Mouse (Mus musculus) kidney, adult 2 months (tissue): ENCODE measurements at regions not wholly inside any gene's neighbourhood (a gene's known extent, or its start where the extent isn't known, plus 50 kb on each side); places are given as distances from the start of the nearest gene placed in this dataset.

Source experiments
- CTCF ChIP-seq: fragments of 200-500 bp; conservative IDR thresholded peaks from 2 replicates; pipeline ENCODE4 v1.5.1; 2011; ENCODE audit warnings: low read depth, mild to moderate bottlenecking, control low read depth, low read length, moderate library complexity, mixed read lengths; ENCODE audit not compliant: insufficient read depth, insufficient read length
- POLR2A ChIP-seq: fragments of 200-500 bp; IDR thresholded peaks from one replicate; pipeline ENCODE4 v1.6.1; 2011; ENCODE audit warnings: low read depth, low read length, control low read depth

DNA sequence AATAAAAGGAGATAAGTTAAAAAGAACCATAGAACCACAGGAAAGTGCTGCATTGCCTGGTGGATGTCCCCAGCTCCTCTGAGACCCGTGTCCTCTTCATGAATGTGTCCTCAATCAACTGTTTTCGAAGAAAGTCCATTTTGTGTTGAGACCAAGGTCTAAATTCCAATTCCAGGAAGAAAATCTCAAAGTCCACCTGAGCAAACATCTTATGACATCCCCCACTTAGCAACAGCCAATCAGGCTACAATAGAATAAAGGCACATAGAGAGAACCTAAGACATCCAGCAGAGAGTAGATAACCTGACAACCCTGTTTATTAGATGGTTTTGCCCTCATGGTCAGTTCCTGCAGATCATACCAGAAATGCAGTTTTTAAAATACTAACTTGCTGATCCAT lies 338.0 kb downstream of the Ankrd50 start:
- TF ChIP-seq POLR2A (no peak), CTCF (no peak)
